Mouse (Mus musculus) C2C12 (cell line): Measurements from ENCODE around the gene Gda.

ENCODE experiments used
- CEBPB ChIP-seq: IDR thresholded peaks from one replicate; pipeline ENCODE4 v1.6.1; 2011; ENCODE audit warnings: low read depth, mild to moderate bottlenecking, control low read depth, moderate library complexity
- CTCF ChIP-seq: IDR thresholded peaks from one replicate; pipeline ENCODE4 v1.5.1; 2011; ENCODE audit not compliant: control insufficient read depth, insufficient read depth, insufficient read length
- MAX ChIP-seq: IDR thresholded peaks from one replicate; pipeline ENCODE4 v1.6.1; 2011; ENCODE audit warnings: mild to moderate bottlenecking, control low read depth
- MYOD1 ChIP-seq: IDR thresholded peaks from one replicate; pipeline ENCODE4 v1.6.1; 2011; ENCODE audit warnings: low read depth; ENCODE audit not compliant: control insufficient read depth, insufficient read length
- MYOG ChIP-seq: IDR thresholded peaks from one replicate; pipeline ENCODE4 v1.6.1; 2011; ENCODE audit not compliant: control insufficient read depth, insufficient read length; ENCODE audit errors: extremely low read depth
- USF1 ChIP-seq: IDR thresholded peaks from one replicate; pipeline ENCODE4 v1.6.1; 2011; ENCODE audit warnings: low read depth, mild to moderate bottlenecking, control low read depth, moderate library complexity

DNA sequence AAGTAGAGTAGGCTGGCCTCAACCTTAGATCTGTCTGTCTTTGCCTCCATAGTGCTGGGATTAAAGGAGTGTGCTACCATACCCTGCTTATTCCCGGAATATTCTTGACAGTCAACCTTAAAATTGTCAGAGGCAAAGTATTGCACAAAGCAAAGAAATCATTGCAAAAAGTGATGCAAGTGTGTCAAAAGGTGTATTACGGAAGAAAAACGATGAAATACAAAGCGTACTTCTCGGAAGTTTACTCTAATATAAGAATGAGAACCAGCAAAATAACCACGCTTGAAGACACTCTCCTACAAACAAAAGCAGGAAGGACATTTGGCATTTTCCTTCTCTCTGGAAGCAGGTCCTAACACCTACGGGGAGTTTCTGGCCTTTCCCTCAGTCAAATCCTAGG, 76.9 kb downstream of the Gda start:
- TF ChIP-seq MYOD1 (no peak), CTCF (no peak), CEBPB (no peak), USF1 (no peak), MYOG (no peak), MAX (no peak)
